Mouse (Mus musculus): ENCODE data around the gene Taf15.

- TF ChIP-seq CTCF (conservative IDR thresholded peaks at IDR 0.05; ENCODE audit: insufficient read depth, insufficient read length, low read depth, low read length) (no peak), POLR2A (IDR thresholded peaks at IDR 0.05; ENCODE audit: low read depth, low read length) (no peak)
Measured at GRCm38 (mm10) chr11:83538705-83539314, 65.9 kb downstream of the Taf15 start.

Data from kidney, adult 2 months (tissue).